Mouse (Mus musculus) bone marrow, adult 2 months (tissue): ENCODE results near the gene Rpl6. TPM values are rescaled to one million over a fixed set of nuclear protein-coding genes. Genes with fewer than 3 reads are reported as not detected.
"Not testable (repeated sequence)": the region's sequence is repeated elsewhere in the genome, so short reads cannot be mapped to it uniquely, and the experiment has no call there.

Experiments
- H3K27ac ChIP-seq: fragments of 200-500 bp; 2 replicates; pipeline ENCODE4 v1.5.1; 2012; ENCODE audit warnings: low read depth, mild to moderate bottlenecking, control low read depth, inconsistent platforms, low read length; ENCODE audit not compliant: control insufficient read depth, poor library complexity, insufficient read depth
- H3K4me1 ChIP-seq: fragments of 200-500 bp; 2 replicates; pipeline ENCODE4 v1.6.1; 2011; ENCODE audit warnings: low read length; ENCODE audit not compliant: control insufficient read depth, insufficient read depth
- H3K4me3 ChIP-seq: fragments of 200-500 bp; replicated peaks from 2 replicates; pipeline ENCODE3; 2011; ENCODE audit warnings: mild to moderate bottlenecking, low read depth, low read length, control low read depth; ENCODE audit not compliant: control insufficient read depth
- CTCF ChIP-seq: fragments of 200-500 bp; IDR thresholded peaks from 2 replicates; pipeline ENCODE4 v1.5.1; 2011; ENCODE audit warnings: low read length, control low read depth; ENCODE audit not compliant: control insufficient read depth, insufficient read depth
- POLR2A ChIP-seq: fragments of 200-500 bp; IDR thresholded peaks from 2 replicates; pipeline ENCODE4 v1.6.1; 2011; ENCODE audit warnings: low read depth, mild to moderate bottlenecking, control low read depth, low read length, borderline replicate concordance; ENCODE audit not compliant: control insufficient read depth
- WGBS: fragments of 180-500 bp; shearing (Covaris S2); methylation state at CpG from one replicate; pipeline ENCODE4 v1.1.7; 2018; 5-methylcytosine and 5-hydroxymethylcytosine counted together
- polyA plus RNA-seq: library from polyadenylated mRNA; stranded (reverse); fragments of >200 nt; gene quantifications from 2 replicates; pipeline ENCODE4 v1.2.4, GENCODE M21; 2011; ENCODE audit warnings: low replicate concordance; ENCODE audit not compliant: missing spikeins, insufficient read depth, insufficient read length

Gene Rpl6
- polyA plus RNA-seq, 1 experiment, result 942 TPM

- Histone ChIP-seq H3K27ac (peak overlapping the region; percentile 89), H3K4me3 (no peak overlapping the region), H3K4me1 (no peaks in the 10 kb centered on the region; the same call in 1 of the 2 replicates)
- TF ChIP-seq CTCF (peak; percentile 93), POLR2A (no peak)
- WGBS, result 25% methylated on average over 13 of the region's 13 CpGs
Observed at GRCm38 (mm10) chr5:121215380-121216125, 11.3 kb downstream of the Rpl6 start.

- H3K4me1 ChIP-seq, result no peaks in the 10 kb centered on the region; the same call in 1 of the 2 replicates
- 19% methylated on average over 12 of the region's 12 CpGs for WGBS
- TF ChIP-seq CTCF (no peak), POLR2A (peak; percentile 57)
- peak overlapping the region; percentile 89 for H3K27ac ChIP-seq
- no peak overlapping the region for H3K4me3 ChIP-seq
Observed at GRCm38 (mm10) chr5:121216126-121216446, 11.8 kb downstream of the Rpl6 start.

GRCm38 (mm10) chr5:121216584-121217312 lies 12.5 kb downstream of the Rpl6 start:
- not testable (repeated sequence) for H3K4me3 ChIP-seq, H3K4me1 ChIP-seq
- WGBS, result 89% methylated on average over 9 of the region's 9 CpGs
- peak overlapping the region; percentile 89 for H3K27ac ChIP-seq

- Histone ChIP-seq H3K4me3 (no peak overlapping the region), H3K4me1 (no peaks in the 10 kb centered on the region; the same call in 1 of the 2 replicates), H3K27ac (no peak overlapping the region)
- 85% methylated on average over 2 of the region's 2 CpGs for WGBS
- TF ChIP-seq CTCF, result no peak
- no peak for TF ChIP-seq POLR2A
Observed at GRCm38 (mm10) chr5:121217313-121217634, 13.0 kb downstream of the Rpl6 start.

- Histone ChIP-seq H3K4me3 (no peak overlapping the region), H3K27ac (no peak overlapping the region), H3K4me1 (no peaks in the 10 kb centered on the region; the same call in 1 of the 2 replicates)
- 80% methylated on average over 1 of the region's 1 CpGs for WGBS
- TF ChIP-seq CTCF, result no peak
- TF ChIP-seq POLR2A, result no peak
Observed at GRCm38 (mm10) chr5:121219190-121219589, 14.9 kb downstream of the Rpl6 start.

- peak within 1 kb of the TSS; percentile 83 for H3K4me3 ChIP-seq
- WGBS, result 4% methylated on average over 90 of the region's 90 CpGs
- no peaks in the 10 kb centered on the region; the same call in 1 of the 2 replicates for H3K4me1 ChIP-seq
- TF ChIP-seq POLR2A (peak; percentile 81), CTCF (no peak)
- peak within 1 kb of the TSS; percentile 92 for H3K27ac ChIP-seq
Observed at GRCm38 (mm10) chr5:121219980-121220731, 15.9 kb downstream of the Rpl6 start, which contains the start of gene Hectd4. Hectd4 (plus strand) TSS chr5:121220219.

- TF ChIP-seq CTCF (no peak), POLR2A (no peak)
- Histone ChIP-seq H3K27ac (peak overlapping the region; percentile 92), H3K4me1 (no peaks in the 10 kb centered on the region; the same call in 1 of the 2 replicates), H3K4me3 (peak overlapping the region; percentile 83)
- under 1% methylated on average over 38 of the region's 38 CpGs for WGBS
Observed at GRCm38 (mm10) chr5:121220732-121221301, 16.5 kb downstream of the Rpl6 start.
